In the genomic region with DNA sequence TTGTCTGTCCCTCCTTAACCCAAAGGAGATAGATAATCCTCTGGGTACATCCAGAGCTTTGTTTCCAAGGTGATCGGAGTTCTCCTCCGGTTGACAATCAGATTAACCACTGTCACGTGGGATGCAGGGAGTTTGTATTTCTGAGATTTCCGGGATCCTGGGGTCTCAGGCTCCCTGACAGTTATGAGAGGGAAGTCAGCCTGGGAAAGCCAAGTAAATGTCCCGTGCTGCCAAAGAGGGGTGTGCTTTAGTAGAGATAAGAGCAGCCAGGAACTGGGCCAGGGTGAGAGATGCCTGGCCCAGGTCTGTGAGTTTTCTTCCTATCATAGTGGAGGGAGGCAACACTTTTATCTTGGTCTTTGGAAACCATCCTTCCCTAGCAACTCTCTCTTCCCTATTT, we compare ENCODE assay signal across 8 mouse cellular contexts. TPM values are rescaled to one million over a fixed set of nuclear protein-coding genes. Genes with fewer than 3 reads are reported as not detected.
DNase-seq lines count a peak whose midpoint lies in the region; ATAC-seq and TF ChIP-seq lines count a peak whose summit lies in the region.

No protein-coding gene starts in this region.

- H3K9me3 ChIP-seq in heart, embryonic 12.5 days (replicated peaks), result no peaks in the 10 kb centered on the region
- H3K9me3 ChIP-seq in liver, embryonic 11.5 days (ENCODE audit: control insufficient read depth, low read length), result no peaks in the 10 kb centered on the region
- no peaks in the 10 kb centered on the region for H3K9me3 ChIP-seq in neural tube, embryonic 15.5 days (replicated peaks)

- H3K9ac ChIP-seq in heart, embryonic 12.5 days, result peak overlapping the region; percentile 80; the same call in 1 of the 2 replicates
- H3K9ac ChIP-seq in liver, embryonic 11.5 days (ENCODE audit: low read depth, low read length), result peak overlapping the region; percentile 77
- H3K9ac ChIP-seq in neural tube, embryonic 15.5 days (replicated peaks), result no peak overlapping the region

- intact Hi-C loops in left cerebral cortex, postnatal 14 days (cut with DNase I), result no loop called here

- ATAC-seq in heart, embryonic 12.5 days (ENCODE audit: insufficient number of reproducible peaks, low FRiP score), result peak; percentile 43; the same call in 1 of the 2 replicates
- ATAC-seq in liver, embryonic 11.5 days (replicated peaks; ENCODE audit: low FRiP score), result peak; percentile 72
- ATAC-seq in neural tube, embryonic 15.5 days (ENCODE audit: low FRiP score), result no peak

- no peak for TF ChIP-seq POLR2A in lung, adult 2 months (IDR thresholded peaks at IDR 0.05; ENCODE audit: borderline replicate concordance, extremely low read depth, low read depth, low read length)

- 15% methylated on average over 5 of the region's 5 CpGs for WGBS in lung, adult 2 months
- 3% methylated on average over 5 of the region's 5 CpGs for WGBS in heart, embryonic 12.5 days
- 4% methylated on average over 5 of the region's 5 CpGs for WGBS in liver, embryonic 11.5 days
- 14% methylated on average over 5 of the region's 5 CpGs for WGBS in neural tube, embryonic 15.5 days

- H3K4me1 ChIP-seq in lung, adult 2 months (ENCODE audit: control insufficient read depth, insufficient read depth, low read length), result peaks cover 2% of the 10 kb centered on the region; the same call in 1 of the 2 replicates
- H3K4me1 ChIP-seq in heart, embryonic 12.5 days (replicated peaks), result peaks cover 40% of the 10 kb centered on the region
- H3K4me1 ChIP-seq in liver, embryonic 11.5 days (replicated peaks; ENCODE audit: control insufficient read depth, insufficient read depth, low read length), result peaks cover 26% of the 10 kb centered on the region
- peaks cover 60% of the 10 kb centered on the region for H3K4me1 ChIP-seq in neural tube, embryonic 15.5 days

- DNase-seq in lung, adult 18-20 months, result peak; percentile 35 to 62
- no peak for DNase-seq in lung, adult 2 months
- no peak for DNase-seq in liver, embryonic 11.5 days (ENCODE audit: low spot score)
- DNase-seq in left cerebral cortex, postnatal 14 days (ENCODE audit: low spot score in 2 of 2), result no peak
- no peak for DNase-seq in urinary bladder, adult 18-20 months (ENCODE audit: low spot score in 2 of 2)
- DNase-seq in adrenal gland, adult (ENCODE audit: inconsistent age in 2 of 2, low spot score in 1 of 2), result no peak

- H3K27ac ChIP-seq in heart, embryonic 12.5 days (ENCODE audit: poor library complexity, severe bottlenecking), result peak overlapping the region; percentile 86; the same call in 1 of the 2 replicates
- H3K27ac ChIP-seq in liver, embryonic 11.5 days (ENCODE audit: low read depth, low read length), result peak overlapping the region; percentile 89
- 0 out of 2 replicates have a peak overlapping the region, but pooled peaks have one; percentile 60 for H3K27ac ChIP-seq in neural tube, embryonic 15.5 days (replicated peaks)

- peak overlapping the region; percentile 95 for H3K4me2 ChIP-seq in heart, embryonic 12.5 days
- peak overlapping the region; percentile 87 for H3K4me2 ChIP-seq in liver, embryonic 11.5 days
- H3K4me2 ChIP-seq in neural tube, embryonic 15.5 days, result peak overlapping the region; percentile 94

- no peak overlapping the region for H3K4me3 ChIP-seq in lung, adult 2 months (replicated peaks; ENCODE audit: extremely low read depth, low read depth, low read length)
- H3K4me3 ChIP-seq in heart, embryonic 12.5 days, result peak overlapping the region; percentile 74
- peak overlapping the region; percentile 74 for H3K4me3 ChIP-seq in liver, embryonic 11.5 days (ENCODE audit: low read depth, low read length)
- no peak overlapping the region for H3K4me3 ChIP-seq in neural tube, embryonic 15.5 days (replicated peaks)

- H3K27me3 ChIP-seq in heart, embryonic 12.5 days (replicated peaks), result no peaks in the 10 kb centered on the region
- no peaks in the 10 kb centered on the region for H3K27me3 ChIP-seq in liver, embryonic 11.5 days (replicated peaks; ENCODE audit: control insufficient read depth, insufficient read depth, low read length)
- H3K27me3 ChIP-seq in neural tube, embryonic 15.5 days (replicated peaks), result no peaks in the 10 kb centered on the region; the same call in 1 of the 2 replicates

- no peak for TF ChIP-seq CTCF in lung, adult 2 months (IDR thresholded peaks at IDR 0.05; ENCODE audit: insufficient read depth, low read length)

- H3K36me3 ChIP-seq in heart, embryonic 12.5 days, result peaks cover 12% of the 10 kb centered on the region
- no peaks in the 10 kb centered on the region for H3K36me3 ChIP-seq in liver, embryonic 11.5 days (ENCODE audit: control insufficient read depth, insufficient read depth, low read length)
- no peaks in the 10 kb centered on the region for H3K36me3 ChIP-seq in neural tube, embryonic 15.5 days

RNA-seq across cellular contexts. Expression of a gene that starts 1.2 kb away (rescaled TPM):
- polyA plus RNA-seq in lung, adult 2 months (2012; rRNA removed), result 39.3 and 47.5 TPM in 2 replicates
- polyA plus RNA-seq in heart, embryonic 12.5 days (2016; fragmentation: Nextera tagmentation; extraction: Ambion mirVana), result 13.5 and 13.8 TPM in 2 replicates
- 13.9 and 15.4 TPM in 2 replicates for polyA plus RNA-seq in liver, embryonic 11.5 days (2014; fragmentation: Nextera tagmentation; extraction: Ambion mirVana)
- polyA plus RNA-seq in neural tube, embryonic 15.5 days (2015; fragmentation: Nextera tagmentation; extraction: Ambion mirVana), result 4.8 and 7.2 TPM in 2 replicates
- 10 to 100 TPM; 28.4 to 28.7 TPM for total RNA-seq in left cerebral cortex, postnatal 14 days (2021)

RNA-seq across cellular contexts. Expression of a gene that starts 38.6 kb away (rescaled TPM):
- 7.2 and 12.4 TPM in 2 replicates for polyA plus RNA-seq in lung, adult 2 months (2012; rRNA removed)
- 122 and 125 TPM in 2 replicates for polyA plus RNA-seq in heart, embryonic 12.5 days (2016; fragmentation: Nextera tagmentation; extraction: Ambion mirVana)
- polyA plus RNA-seq in liver, embryonic 11.5 days (2014; fragmentation: Nextera tagmentation; extraction: Ambion mirVana), result 137 and 148 TPM in 2 replicates
- 89.4 and 91.9 TPM in 2 replicates for polyA plus RNA-seq in neural tube, embryonic 15.5 days (2015; fragmentation: Nextera tagmentation; extraction: Ambion mirVana)
- 10 to 100 TPM; 87.9 to 94.6 TPM for total RNA-seq in left cerebral cortex, postnatal 14 days (2021)

Comparison
In these comparisons a context has a peak if more than half of its experiments do, and no peak if none do; other contexts are left out.
1. DNase-seq: peak in lung, adult 18-20 months (2 of 2); none in lung, adult 2 months (single experiment), liver, embryonic 11.5 days (single experiment), left cerebral cortex, postnatal 14 days (0 of 2), urinary bladder, adult 18-20 months (0 of 2) and adrenal gland, adult (0 of 2).
2. H3K4me3 ChIP-seq: peak in heart, embryonic 12.5 days (single experiment) and liver, embryonic 11.5 days (single experiment); none in lung, adult 2 months (single experiment) and neural tube, embryonic 15.5 days (single experiment).
3. Peak in every context shown above with its lines, with median percentiles within 50 percentile points of each other: H3K27ac ChIP-seq and H3K4me2 ChIP-seq.